Mouse (Mus musculus) heart, adult 2 months (tissue): ENCODE measurements around the gene Zpbp2.

ENCODE experiments used
- CTCF ChIP-seq: fragments of 200-600 bp; IDR thresholded peaks from 2 replicates; pipeline ENCODE4 v1.8.1; 2022; ENCODE audit warnings: antibody characterized with exemption, mild to moderate bottlenecking, moderate library complexity
- EP300 ChIP-seq: fragments of 200-500 bp; IDR thresholded peaks from 2 replicates; pipeline ENCODE4 v1.6.1; 2011; ENCODE audit warnings: low read depth, low read length, control low read depth; ENCODE audit not compliant: insufficient read depth
- POLR2A ChIP-seq: fragments of 200-500 bp; IDR thresholded peaks from 2 replicates; pipeline ENCODE4 v1.6.1; 2011; ENCODE audit warnings: mild to moderate bottlenecking, low read depth, low read length, control low read depth; ENCODE audit not compliant: insufficient read depth

DNA sequence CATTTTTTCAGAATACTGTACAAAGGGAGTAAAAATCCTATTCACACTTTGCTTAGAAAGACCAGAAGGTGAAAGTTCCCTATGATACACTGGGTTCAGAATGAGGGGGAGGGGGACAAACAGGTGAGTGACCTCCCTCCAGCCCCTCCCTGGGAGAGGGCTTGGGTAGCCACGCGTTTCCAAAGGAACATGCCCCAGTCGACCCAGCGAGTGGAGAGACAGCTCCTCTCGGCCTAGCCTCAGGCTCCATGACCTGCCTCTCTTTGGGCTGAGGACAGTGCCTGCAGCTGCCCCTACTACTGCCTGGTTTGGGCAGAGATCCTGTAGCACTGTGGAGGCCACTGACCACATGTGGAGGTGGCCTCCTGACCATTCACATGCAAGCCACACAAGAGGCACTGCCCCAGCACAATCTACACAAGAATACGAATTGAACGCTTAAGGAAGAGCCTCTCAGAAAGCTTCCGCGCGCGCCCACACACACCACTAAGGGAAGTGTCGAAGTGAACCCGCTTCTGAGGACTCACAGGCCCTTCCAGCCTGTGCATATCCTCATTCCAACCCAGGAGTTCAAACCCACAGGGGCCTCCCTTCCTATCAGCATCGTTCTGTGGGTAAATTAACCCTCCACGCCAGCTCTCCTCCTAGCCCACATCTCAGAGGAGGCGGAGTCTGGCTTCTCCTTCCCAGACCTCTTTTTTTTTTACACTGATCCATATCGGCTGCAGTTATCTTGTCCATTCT, 30.6 kb downstream of the Zpbp2 start:
- TF ChIP-seq CTCF (no peak), POLR2A (no peak), EP300 (no peak)
